Mouse (Mus musculus) inflammation-experienced regulatory T-cells, adult 6 months (primary cell): Measurements from ENCODE around the gene Cdh4. TPM values are rescaled to one million over a fixed set of nuclear protein-coding genes. Genes with fewer than 3 reads are reported as not detected.

Experiments used
- ATAC-seq: one replicate; pipeline ENCODE4 v1.8.0; 2017
- polyA plus RNA-seq, 3 experiments: library from polyadenylated mRNA; unstranded; fragments of 100-300 nt; shearing (Covaris generic); gene quantifications; one replicate each; pipeline ENCODE4 v1.2.1; 2017

Gene Cdh4
- polyA plus RNA-seq, 3 experiments from 2014 or later = not detected

- ATAC-seq = no peak
These were observed 158.1 kb downstream of the Cdh4 start for GRCm38 (mm10) chr2:179600347-179600746.

- no peak for ATAC-seq
These were observed 158.9 kb downstream of the Cdh4 start for GRCm38 (mm10) chr2:179601167-179601566.

- no peak for ATAC-seq
These were observed 162.5 kb downstream of the Cdh4 start for GRCm38 (mm10) chr2:179604746-179605145.

GRCm38 (mm10) chr2:179605255-179605654 lies 163.0 kb downstream of the Cdh4 start:
- no peak for ATAC-seq

- no peak for ATAC-seq
These were observed 164.1 kb downstream of the Cdh4 start for GRCm38 (mm10) chr2:179606341-179606740.

GRCm38 (mm10) chr2:179615906-179616305 lies 173.7 kb downstream of the Cdh4 start:
- ATAC-seq = no peak

- no peak for ATAC-seq
These were observed 181.6 kb downstream of the Cdh4 start for GRCm38 (mm10) chr2:179623643-179624473.

GRCm38 (mm10) chr2:179627563-179627962 lies 185.3 kb downstream of the Cdh4 start:
- ATAC-seq = no peak

- ATAC-seq = no peak
These were observed 188.5 kb downstream of the Cdh4 start for GRCm38 (mm10) chr2:179630720-179631119.

- no peak for ATAC-seq
These were observed 198.5 kb downstream of the Cdh4 start for GRCm38 (mm10) chr2:179640576-179641301.

- ATAC-seq = peak; percentile 62
These were observed 206.5 kb downstream of the Cdh4 start for GRCm38 (mm10) chr2:179648573-179649263.

- no peak for ATAC-seq
These were observed 207.1 kb downstream of the Cdh4 start for GRCm38 (mm10) chr2:179649370-179649769.

GRCm38 (mm10) chr2:179650168-179650567 lies 207.9 kb downstream of the Cdh4 start:
- ATAC-seq = no peak

- no peak for ATAC-seq
These were observed 213.3 kb downstream of the Cdh4 start for GRCm38 (mm10) chr2:179655506-179655905.

GRCm38 (mm10) chr2:179659254-179659653 lies 217.0 kb downstream of the Cdh4 start:
- no peak for ATAC-seq

- ATAC-seq = no peak
These were observed 219.9 kb downstream of the Cdh4 start for GRCm38 (mm10) chr2:179661998-179662714.

- ATAC-seq = no peak
These were observed 220.5 kb downstream of the Cdh4 start for GRCm38 (mm10) chr2:179662739-179663138.

- ATAC-seq = no peak
These were observed 221.4 kb downstream of the Cdh4 start for GRCm38 (mm10) chr2:179663652-179664051.

- no peak for ATAC-seq
These were observed 222.0 kb downstream of the Cdh4 start for GRCm38 (mm10) chr2:179664171-179664608.

- ATAC-seq = no peak
These were observed 228.5 kb downstream of the Cdh4 start for GRCm38 (mm10) chr2:179670689-179671088.

- ATAC-seq = no peak
These were observed 237.6 kb downstream of the Cdh4 start for GRCm38 (mm10) chr2:179679866-179680265.

- no peak for ATAC-seq
These were observed 239.2 kb downstream of the Cdh4 start for GRCm38 (mm10) chr2:179681386-179681785.
